Mouse (Mus musculus): Measurements from ENCODE around the gene Zmynd10. TPM values are rescaled to one million over a fixed set of nuclear protein-coding genes. Genes with fewer than 3 reads are reported as not detected.
A peak's percentile ranks its signal among the peaks of the same experiment; 100 is the strongest.

The Zmynd10 gene
- total RNA-seq, 2 experiments from 2014 or later = 0.18 TPM; not detected in 1

DNA sequence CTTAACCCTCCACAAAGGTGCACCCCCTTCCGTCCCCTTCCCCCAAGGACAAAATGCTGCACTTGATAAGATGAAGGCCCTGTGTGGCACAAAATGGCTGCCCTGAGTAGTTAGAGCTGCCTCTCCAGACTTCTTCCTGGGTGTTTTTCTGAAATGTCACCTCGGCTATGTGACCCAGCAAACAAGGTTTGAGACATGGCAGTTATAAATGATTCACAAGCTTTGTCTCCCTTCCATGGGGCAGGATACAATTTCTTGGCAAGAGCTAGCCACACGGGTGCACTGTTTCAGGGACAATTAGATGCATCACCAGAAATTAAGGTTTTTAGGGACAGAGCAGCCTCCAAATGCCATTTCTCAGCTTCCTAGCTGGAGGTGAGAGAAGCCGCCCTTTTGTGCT lies 6.7 kb upstream of the Zmynd10 start:
- DNase-seq = no peak

DNA sequence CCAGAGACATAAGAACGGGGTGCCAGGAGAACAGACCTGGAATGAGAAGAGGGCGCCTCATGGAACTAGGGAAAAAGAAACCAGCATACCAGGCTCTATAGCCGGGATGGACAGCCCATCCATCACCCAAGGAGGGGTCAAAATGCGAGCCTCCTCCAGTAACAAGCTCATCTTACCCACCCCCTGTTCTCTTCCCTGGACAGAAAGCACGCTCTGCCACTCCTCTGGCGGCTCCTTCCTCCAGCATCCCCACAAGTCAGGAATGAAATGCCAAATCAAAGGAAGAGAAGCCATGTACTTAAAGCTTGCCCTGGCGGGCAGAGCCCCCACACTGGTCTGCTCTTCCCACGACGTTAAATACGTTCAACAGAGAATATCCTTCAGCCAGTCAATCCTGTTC lies 6.1 kb upstream of the Zmynd10 start:
- no peak for DNase-seq

DNA sequence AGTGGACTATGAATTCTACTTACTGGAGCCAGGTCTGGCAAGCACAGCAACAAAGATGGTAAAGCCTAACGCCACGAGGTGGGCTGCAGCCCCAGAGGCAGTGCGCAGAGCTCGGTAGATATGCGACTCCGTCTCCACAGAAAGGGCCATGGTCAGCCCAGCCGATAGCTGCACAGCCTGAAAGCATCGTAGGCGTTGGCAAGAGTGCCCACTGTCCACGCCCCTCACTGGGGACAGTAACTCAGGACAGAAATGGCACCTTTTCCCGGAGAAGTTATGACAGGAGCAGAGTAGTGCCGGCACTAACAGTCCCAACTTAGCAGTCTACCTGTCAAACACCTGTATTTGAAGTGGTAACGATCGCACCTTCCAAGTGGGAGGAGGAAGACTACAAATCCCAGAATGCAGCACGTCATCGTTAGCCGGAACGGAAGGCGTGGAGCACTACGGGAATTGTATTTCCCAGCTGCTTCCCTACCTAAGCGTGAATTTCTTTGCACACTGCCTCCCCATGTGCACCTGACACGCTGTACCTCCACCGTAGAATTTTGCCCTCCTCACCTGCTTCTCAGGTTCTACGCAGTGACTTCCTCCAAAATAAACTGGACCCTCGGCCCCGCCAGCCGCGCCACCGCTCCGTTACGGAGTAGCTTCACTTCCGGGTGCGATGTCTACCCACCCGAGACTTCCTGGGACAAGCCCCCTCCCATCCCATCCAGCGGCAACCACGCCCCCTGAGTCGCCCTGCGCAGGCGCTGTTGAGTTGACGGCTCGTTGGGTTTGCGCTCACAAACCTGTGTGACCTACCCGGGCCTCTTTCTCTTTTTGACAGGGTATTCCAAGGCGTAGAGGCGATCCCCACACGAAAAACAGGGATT lies 5.4 kb upstream of the Zmynd10 start, which contains the start of the genes Cyb561d2 and Nprl2:
Gene Cyb561d2, minus strand, starts transcription at position 720 of the 878 bp plus-strand sequence.
Gene Nprl2, plus strand, starts transcription at position 753 of the 878 bp plus-strand sequence.
- peak; percentile 92 for DNase-seq

DNA sequence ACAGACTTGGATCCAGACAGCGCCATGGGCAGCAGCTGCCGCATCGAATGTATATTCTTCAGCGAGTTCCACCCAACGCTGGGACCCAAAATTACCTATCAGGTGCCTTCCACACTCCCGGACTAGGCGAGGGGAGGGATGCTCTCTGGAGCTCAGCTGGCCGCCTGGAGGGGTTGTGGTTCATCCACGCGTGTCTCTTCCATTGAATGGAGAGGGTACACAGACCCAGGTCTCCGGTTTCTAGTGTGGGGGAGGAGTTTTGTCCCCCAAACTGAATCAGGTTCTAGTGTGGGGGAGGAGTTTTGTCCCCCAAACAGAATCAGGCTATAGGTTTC lies 4.8 kb upstream of the Zmynd10 start:
- no peak for DNase-seq

DNA sequence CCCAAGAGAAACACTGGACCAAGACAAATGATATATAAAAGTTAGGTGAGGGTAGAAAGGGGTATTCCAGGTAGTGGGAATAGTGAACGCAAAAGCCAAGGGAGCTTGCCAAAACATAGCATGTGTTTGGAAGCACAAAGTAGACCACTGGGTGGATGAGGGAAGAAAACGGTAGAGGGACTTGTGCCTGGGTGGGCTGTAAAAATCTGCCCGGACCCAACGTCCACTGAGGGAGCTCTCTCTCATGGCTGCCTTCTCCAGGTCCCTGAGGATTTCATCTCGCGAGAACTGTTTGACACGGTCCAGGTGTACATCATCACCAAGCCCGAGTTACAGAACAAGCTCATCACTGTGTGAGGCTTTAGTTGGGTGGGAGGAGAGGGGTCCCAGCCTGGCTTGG lies 4.4 kb upstream of the Zmynd10 start:
- no peak for DNase-seq

DNA sequence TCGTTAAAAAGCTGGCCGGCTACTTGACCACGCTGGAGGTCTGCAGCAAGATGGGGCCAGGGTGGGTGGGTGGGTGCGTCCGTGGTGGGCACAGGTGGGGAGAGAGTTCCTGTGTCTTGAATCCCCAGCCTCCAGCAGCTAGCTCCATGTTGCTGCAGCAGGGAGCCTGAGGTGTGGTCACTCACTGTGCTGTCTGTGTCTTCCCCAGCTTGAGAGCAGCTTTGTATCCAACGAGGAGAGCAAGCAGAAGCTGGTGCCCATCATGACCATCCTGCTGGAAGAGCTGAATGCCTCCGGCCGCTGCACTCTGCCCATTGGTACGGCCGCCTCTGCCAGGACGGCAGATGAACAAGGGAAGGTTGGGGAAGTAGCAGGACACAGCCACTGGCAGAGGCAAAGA lies 3.8 kb upstream of the Zmynd10 start:
- no peak for DNase-seq

DNA sequence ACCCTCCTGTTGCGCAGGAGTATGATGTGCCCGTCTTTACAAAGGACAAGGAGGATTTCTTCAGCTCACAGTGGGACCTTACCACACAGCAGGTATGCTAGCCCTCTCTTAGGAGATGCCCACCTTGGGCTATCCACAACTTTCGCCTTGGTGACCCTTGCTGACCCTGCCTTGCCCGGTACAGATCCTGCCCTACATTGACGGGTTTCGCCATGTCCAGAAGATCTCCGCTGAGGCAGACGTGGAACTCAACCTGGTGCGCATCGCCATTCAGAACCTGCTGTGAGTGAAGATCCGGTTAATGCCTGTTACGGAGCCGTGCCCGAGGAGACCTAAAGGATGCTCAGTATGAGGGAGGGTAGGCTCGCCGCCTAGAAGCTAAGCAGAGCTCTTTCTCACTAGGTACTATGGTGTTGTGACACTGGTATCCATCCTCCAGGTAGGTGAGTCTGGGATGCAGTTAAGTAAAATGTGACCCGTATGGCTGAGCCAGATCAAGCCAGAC lies 2.9 kb upstream of the Zmynd10 start:
- no peak for DNase-seq

DNA sequence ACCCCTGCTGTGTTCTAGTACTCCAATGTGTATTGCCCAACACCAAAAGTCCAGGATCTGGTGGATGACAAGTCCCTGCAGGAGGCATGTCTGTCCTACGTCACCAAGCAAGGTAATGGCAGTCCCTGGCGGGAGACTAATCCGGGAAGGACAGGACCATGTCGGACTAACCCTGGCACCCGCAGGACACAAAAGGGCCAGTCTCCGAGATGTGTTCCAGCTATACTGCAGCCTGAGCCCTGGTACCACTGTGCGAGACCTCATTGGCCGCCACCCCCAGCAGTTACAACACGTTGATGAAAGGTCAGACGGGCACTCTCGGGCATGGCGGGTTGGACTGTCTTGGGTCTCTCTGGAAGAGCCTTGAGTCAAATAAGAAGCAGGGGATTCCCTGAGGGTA lies 2.4 kb upstream of the Zmynd10 start:
- DNase-seq = no peak

DNA sequence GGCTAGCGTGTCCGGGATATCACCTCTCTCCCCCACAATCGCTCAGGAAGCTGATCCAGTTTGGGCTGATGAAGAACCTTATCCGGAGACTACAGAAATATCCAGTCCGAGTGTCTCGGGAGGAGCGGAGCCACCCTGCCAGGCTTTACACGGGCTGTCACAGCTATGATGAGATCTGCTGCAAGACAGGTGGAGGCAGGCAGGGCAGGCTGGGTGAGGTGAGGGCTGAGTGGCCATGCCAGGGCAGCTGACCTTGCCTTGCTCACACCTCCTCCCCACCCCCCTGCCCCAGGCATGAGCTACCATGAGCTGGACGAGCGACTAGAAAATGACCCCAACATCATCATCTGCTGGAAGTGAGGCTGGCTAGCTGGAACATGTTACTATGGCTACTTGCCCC lies 1.9 kb upstream of the Zmynd10 start:
- DNase-seq = no peak

DNA sequence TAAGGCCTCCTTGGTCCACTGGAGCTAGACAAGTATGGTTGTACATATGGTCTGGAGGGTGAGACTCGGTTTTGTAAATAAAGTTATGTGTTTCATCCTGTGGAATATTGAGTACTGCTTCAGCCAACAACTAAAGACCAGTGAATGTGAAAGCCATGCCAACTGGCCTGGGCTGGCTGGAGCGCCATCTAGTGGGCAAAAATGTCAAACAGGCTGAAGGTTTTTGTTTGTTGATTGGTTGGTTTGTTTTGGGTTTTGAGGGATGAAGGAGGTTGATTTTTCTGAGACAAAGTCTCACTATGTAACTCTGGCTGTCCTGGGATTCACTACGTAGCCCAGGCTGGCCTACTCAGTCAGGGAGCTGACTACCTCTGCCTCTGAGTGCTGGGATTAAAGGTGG lies 1.5 kb upstream of the Zmynd10 start:
- DNase-seq = peak; percentile 83

DNA sequence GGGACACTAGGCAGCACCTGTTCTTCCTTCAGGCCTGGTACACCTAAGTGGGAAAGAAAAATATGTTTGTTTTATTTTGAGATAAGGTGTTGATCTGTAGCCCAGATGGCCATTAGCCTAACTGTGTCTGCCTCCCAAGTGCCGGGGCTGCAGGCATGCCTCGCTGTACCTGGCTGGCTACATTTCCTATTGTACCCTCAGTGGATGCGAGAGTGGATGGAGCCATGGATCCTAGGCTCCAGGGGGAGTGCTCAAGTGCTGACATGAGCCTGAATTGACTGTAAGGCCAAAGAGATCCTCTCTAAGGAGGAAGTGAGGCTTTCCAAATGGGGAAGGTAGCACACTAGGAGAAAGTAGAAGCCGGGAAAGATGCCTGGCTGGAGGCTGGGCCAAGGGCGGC lies 859 bp downstream of the Zmynd10 start:
- no peak for DNase-seq

DNA sequence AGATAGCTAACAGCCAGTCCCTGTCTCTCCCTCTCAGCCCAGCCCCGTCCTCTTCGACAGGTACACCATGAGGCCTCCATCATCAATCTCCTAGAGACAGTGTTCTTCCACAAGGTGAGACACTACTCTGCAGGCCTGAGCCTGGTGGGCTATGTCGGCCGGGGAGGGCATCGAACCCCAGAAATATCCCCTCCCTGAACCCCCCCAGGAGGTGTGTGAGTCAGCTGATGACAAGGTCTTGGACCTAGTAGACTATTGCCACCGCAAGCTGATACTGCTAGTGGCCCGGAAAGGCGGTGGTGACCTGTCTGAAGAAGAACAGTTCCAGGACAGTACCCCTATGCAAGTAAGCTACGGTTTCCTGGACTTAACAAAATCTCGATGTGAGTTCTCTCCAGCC lies 1.7 kb downstream of the Zmynd10 start:
- no peak for DNase-seq

DNA sequence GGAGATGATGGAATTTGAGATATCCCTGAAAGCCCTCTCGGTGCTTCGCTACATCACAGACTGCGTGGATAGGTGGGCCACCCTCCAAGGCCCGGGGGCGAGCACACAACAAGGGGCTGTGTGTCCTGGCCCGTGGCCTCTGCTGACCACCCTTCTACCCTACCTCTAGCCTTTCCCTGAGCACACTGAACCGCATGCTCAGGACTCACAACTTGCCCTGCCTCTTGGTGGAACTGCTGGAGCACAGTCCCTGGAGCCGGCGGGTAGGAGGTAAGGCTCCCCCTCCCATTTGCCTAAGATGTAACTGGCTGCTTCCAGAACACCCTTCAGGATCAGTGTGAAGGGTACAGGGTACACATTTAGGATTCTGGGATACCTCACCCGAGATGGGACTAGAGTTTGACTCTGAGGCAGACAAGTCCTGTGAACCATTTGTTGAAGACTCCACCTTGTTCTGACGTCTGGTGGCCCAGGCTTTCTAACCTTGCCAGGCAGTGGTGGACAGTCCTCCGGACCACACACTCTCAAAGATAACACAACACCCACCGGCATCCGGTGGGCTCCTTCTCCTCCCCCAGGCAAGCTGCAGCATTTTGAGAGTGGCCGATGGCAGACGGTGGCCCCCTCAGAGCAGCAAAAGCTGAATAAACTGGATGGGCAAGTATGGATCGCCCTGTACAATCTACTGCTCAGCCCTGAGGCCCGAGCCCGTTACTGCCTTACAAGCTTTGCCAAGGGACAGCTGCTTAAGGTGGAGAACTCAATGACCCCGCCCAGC lies 2.4 kb downstream of the Zmynd10 start:
- DNase-seq = no peak

DNA sequence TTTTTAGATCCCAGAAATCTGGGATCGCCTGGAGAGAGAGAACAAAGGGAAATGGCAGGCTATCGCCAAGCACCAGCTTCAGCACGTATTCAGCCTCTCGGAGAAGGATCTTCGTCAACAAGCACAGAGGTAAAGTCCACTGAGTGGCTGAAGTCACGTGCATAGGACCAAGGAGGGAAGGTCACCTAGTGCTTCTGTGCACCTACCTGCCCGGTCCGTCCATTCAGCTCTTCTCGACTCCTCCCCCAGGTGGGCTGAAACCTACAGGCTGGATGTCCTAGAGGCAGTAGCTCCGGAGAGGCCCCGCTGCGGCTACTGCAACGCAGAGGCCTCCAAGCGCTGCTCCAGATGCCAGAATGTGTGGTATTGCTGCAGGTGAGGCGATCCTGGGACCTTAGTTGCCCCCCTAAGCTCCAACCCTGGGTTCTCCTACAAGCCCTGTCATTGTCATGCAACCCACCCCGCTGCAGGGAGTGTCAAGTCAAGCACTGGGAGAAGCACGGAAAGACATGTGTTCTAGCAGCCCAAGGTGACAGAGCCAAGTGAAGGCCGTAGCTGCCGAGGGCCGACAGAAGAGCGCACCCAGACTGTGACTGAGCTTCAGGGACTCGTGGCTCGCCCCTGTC lies 3.5 kb downstream of the Zmynd10 start:
- no peak for DNase-seq

DNA sequence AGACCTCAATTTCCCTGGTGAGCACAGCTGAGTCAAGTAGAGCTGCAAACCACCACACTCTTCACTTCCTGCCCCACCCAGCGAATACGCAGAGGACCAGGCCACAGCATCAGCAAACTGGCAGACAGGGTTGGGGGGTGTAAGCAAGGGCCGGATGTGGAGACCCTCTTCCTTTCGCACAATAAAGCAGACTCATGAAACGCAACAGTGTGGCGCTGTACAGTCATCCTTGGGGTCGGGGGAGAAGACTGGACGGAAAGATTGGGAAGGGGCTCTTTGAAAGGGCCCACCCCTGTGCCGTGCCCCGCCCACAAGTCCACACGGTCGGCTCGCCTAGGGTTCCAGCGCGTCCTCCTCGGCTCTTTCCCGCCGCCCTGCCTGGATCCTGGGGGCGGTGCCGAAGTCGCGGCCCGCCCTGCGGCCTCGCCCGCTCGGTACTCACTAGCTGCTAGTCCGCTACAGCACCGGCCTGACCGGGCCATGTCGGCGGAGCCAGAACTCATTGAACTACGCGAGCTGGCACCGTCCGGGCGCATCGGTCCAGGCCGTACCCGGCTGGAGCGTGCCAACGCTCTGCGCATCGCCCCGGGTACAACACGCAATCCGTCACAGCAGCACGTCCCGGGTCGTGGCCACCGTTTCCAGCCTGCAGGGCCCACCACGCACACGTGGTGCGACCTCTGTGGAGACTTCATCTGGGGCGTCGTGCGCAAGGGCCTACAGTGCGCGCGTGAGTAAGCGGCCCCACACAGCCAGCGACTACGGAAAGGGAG lies 4.2 kb downstream of the Zmynd10 start, which contains the start of gene Rassf1:
Gene Rassf1, plus strand, starts transcription at position 439 of the 773 bp plus-strand sequence.
- DNase-seq = peak; percentile 69

DNA sequence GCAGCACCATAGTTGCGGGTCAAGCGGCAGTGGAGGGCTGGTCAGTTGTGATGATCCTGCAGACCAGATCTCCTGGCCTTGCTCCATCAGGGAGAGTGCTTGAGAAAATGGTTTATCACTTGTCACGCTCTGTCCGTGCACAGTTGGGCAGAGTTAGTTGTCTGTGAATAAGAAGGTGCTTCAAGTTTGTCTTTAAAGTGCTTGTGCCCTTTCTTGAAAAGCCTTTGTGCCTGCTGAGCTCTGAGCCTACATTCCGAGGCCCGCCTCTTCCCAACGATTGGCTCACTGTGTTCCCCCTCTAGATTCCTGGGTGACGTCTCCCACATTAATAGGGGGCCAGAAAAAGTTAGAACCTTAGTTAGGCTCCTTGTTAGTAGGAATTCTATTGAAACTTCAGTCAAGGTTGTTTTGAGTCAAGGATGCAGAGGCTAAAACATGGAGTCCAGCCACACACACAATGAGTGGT lies 4.8 kb downstream of the Zmynd10 start:
- DNase-seq = no peak

DNA sequence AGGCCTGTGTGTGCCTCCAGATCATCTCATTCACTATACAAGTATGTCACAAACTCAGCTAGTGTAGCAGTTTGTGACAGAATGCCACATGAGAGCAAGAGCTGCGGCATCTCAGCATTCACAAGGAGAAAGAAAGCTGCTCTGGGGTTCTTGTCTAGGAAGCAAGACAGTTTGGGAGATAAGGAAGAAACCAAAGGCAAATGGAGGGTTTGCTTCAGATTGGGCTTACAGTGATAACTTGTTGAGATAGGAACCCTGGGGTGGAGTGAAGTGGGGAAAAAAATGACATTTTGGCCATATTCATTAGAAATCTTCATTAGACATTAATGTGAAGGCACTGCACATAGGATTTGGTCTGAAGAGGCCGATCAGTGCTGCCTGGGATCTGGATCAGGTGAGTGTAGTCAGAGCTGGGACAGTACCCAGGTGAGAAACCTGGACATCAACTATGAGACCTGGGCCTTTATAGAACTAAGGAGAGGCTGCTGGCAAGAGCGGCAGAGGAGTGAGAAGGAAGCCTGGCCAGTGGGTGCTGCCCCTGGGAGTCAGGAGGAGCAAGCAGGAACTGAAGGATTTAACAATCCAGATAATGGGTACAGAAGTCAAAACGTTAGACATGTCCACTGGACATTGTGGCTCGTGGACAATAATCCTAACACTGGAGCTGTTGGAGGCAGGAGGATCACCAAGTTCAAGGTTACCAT lies 5.7 kb downstream of the Zmynd10 start:
- DNase-seq = no peak

DNA sequence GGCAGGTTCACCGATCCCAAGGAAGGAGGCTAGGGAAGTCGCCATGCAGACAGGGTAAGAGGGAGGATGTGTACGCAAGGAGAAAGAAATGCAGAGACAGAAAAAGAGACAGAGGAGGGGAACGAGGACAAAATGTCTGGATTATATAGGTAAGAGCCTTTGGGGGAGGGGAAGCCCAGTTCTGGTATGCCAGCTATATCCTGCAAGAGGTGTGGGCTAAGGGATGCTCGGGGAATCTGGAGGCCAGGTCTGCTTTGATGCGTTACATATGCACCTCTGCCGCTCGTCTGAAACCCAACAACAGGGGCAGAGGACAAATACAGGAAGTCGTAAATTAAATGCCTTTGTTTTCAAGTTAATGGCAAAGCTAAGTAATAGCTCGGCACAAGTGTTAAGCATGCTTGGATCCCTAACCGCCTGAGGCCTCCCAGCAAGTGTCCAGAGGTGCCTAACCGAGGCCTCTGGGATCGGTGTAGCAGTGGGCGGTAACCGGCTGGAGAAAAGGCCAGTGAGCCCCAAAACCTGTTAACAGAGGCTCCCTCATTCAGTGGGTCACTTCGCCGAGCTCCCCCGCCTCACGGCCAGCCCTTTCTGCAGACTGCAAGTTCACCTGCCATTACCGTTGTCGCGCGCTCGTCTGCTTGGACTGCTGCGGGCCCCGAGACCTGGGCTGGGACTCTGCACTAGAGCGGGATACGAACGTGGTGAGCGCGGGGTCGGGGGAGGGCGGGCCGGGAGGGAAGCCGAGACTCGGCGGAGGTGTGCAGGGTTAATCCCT lies 6.6 kb downstream of the Zmynd10 start:
- DNase-seq = peak; percentile 38

DNA sequence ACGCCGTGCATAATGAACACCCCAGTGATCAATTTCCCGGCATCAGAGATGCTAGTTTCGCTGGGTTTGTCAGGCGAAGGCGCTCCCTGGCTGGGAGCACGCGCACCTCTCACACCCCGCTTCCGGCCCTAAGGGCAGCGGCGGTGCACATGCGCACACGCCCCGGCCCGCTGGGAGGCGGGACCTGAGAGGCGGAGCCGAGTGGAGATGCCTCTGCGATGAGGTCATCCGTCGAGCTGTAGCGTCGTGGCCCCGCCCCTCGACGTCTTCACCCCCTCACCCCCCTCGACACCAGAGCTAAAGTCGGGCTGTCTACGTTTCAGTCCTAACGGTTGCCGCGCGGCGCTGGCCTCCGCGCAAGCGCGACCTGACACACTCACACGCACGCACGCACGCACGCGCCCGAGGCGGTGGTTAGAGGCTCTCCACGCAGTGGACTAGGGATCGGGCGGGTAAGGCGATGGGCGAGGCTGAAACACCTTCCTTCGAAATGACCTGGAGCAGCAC lies 7.3 kb downstream of the Zmynd10 start:
- DNase-seq = peak; percentile 93

DNA sequence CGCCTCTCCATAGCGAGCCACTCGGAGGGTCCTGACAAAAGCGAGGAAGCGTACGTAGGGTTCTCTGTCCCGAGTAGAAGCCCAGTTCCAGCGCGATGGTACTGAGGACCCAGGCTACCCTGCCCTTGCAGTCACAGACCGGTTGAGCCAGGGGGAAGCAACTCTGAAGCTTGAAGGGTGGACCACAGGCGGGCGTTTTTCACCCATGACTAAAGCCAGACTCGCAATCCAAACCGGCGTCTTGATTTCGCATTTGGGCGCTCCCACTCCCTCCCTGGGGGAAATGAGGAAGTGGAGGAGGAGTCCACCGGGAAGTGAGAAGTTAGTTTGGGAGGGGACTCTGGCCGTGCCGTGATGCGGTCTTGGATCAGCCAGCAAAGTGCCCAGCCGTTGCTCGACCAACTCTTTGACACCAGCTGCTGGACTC lies 7.9 kb downstream of the Zmynd10 start:
- DNase-seq = peak; percentile 48

Data from gastrocnemius, postnatal 10 days (tissue).